Mouse (Mus musculus): Measurements from ENCODE around the gene Carmil1. TPM values are rescaled to one million over a fixed set of nuclear protein-coding genes. Genes with fewer than 3 reads are reported as not detected.
A peak's percentile ranks its signal among the peaks of the same experiment; 100 is the strongest.

Carmil1 gene
- total RNA-seq, 2 experiments from 2014 or later: 29.7 to 44.1 TPM

- no peak for DNase-seq (ENCODE audit: low spot score in 2 of 2)
Observed at GRCm38 (mm10) chr13:24048611-24049010, 232.0 kb downstream of the Carmil1 start.

GRCm38 (mm10) chr13:24045271-24045670 is 235.3 kb downstream of the Carmil1 start:
- no peak for DNase-seq (ENCODE audit: low spot score in 2 of 2)

- no peak for DNase-seq (ENCODE audit: low spot score in 2 of 2)
Observed at GRCm38 (mm10) chr13:24040221-24040620, 240.4 kb downstream of the Carmil1 start.

GRCm38 (mm10) chr13:24037502-24037901 is 243.1 kb downstream of the Carmil1 start:
- no peak for DNase-seq (ENCODE audit: low spot score in 2 of 2)

- DNase-seq (ENCODE audit: low spot score in 2 of 2): no peak
Observed at GRCm38 (mm10) chr13:24036150-24036549, 244.4 kb downstream of the Carmil1 start.

- no peak for DNase-seq (ENCODE audit: low spot score in 2 of 2)
Observed at GRCm38 (mm10) chr13:24027191-24028170, 253.1 kb downstream of the Carmil1 start.

GRCm38 (mm10) chr13:24018515-24018914 is 262.1 kb downstream of the Carmil1 start:
- DNase-seq (ENCODE audit: low spot score in 2 of 2): no peak

GRCm38 (mm10) chr13:24005528-24005927 is 275.1 kb downstream of the Carmil1 start:
- no peak for DNase-seq (ENCODE audit: low spot score in 2 of 2)

GRCm38 (mm10) chr13:24001797-24002196 is 278.8 kb downstream of the Carmil1 start:
- no peak for DNase-seq (ENCODE audit: low spot score in 2 of 2)

- no peak for DNase-seq (ENCODE audit: low spot score in 2 of 2)
Observed at GRCm38 (mm10) chr13:24001081-24001480, 279.5 kb downstream of the Carmil1 start.

- no peak for DNase-seq (ENCODE audit: low spot score in 2 of 2)
Observed at GRCm38 (mm10) chr13:23998826-23999225, 281.8 kb downstream of the Carmil1 start.

GRCm38 (mm10) chr13:23994756-23995155 is 285.8 kb downstream of the Carmil1 start:
- DNase-seq (ENCODE audit: low spot score in 2 of 2): no peak

GRCm38 (mm10) chr13:23994024-23994423 is 286.6 kb downstream of the Carmil1 start:
- DNase-seq (ENCODE audit: low spot score in 2 of 2): no peak

GRCm38 (mm10) chr13:23990928-23991327 is 289.7 kb downstream of the Carmil1 start, which contains the start of gene Scgn:
Gene Scgn (minus strand): TSS chr13:23991214.
- peak; percentile 37 to 46 for DNase-seq (ENCODE audit: low spot score in 2 of 2)

GRCm38 (mm10) chr13:23990451-23990850 is 290.1 kb downstream of the Carmil1 start:
- no peak for DNase-seq (ENCODE audit: low spot score in 2 of 2)

- DNase-seq (ENCODE audit: low spot score in 2 of 2): no peak
Observed at GRCm38 (mm10) chr13:23985130-23985529, 295.5 kb downstream of the Carmil1 start.

- DNase-seq (ENCODE audit: low spot score in 2 of 2): no peak
Observed at GRCm38 (mm10) chr13:23972271-23972670, 308.3 kb downstream of the Carmil1 start.

- no peak for DNase-seq (ENCODE audit: low spot score in 2 of 2)
Observed at GRCm38 (mm10) chr13:23971870-23972269, 308.7 kb downstream of the Carmil1 start.

- no peak for DNase-seq (ENCODE audit: low spot score in 2 of 2)
Observed at GRCm38 (mm10) chr13:23964909-23965308, 315.7 kb downstream of the Carmil1 start.

Measured in adrenal gland, adult 18-20 months (tissue).